Mouse (Mus musculus) intestine, postnatal 0 days (tissue): ENCODE measurements around the gene Mrpl50. TPM values are rescaled to one million over a fixed set of nuclear protein-coding genes. Genes with fewer than 3 reads are reported as not detected.
A peak's percentile ranks its signal among the peaks of the same experiment; 100 is the strongest.

ENCODE experiments used
- ATAC-seq: fragments of 200-750 bp; cut with Nextera tagmentation; 2 replicates; pipeline ENCODE4 v1.8.0; 2017; ENCODE audit warnings: mild to moderate bottlenecking, moderate TSS enrichment, moderate library complexity
- H3K27ac ChIP-seq: fragments of 300-500 bp; sonication (generic); 2 replicates; pipeline ENCODE4 v1.5.1; 2014; ENCODE audit warnings: mild to moderate bottlenecking, low read depth, low read length, moderate library complexity
- H3K27me3 ChIP-seq: fragments of 300-500 bp; sonication (generic); replicated peaks from 2 replicates; pipeline ENCODE4 v1.6.1; 2014; ENCODE audit warnings: low read length, mixed read lengths; ENCODE audit not compliant: control insufficient read depth, insufficient read depth
- H3K36me3 ChIP-seq: fragments of 300-500 bp; sonication (generic); 2 replicates; pipeline ENCODE4 v1.6.1; 2014; ENCODE audit warnings: mild to moderate bottlenecking, moderate library complexity; ENCODE audit not compliant: control insufficient read depth, insufficient read depth
- H3K4me1 ChIP-seq: fragments of 300-500 bp; sonication (generic); replicated peaks from 2 replicates; pipeline ENCODE4 v1.6.1; 2014; ENCODE audit warnings: antibody characterized with exemption, low read length, mixed read lengths; ENCODE audit not compliant: control insufficient read depth, insufficient read depth
- H3K4me2 ChIP-seq: fragments of 300-500 bp; sonication (generic); replicated peaks from 2 replicates; pipeline ENCODE4 v1.6.1; 2014; ENCODE audit warnings: low read depth, mild to moderate bottlenecking, moderate library complexity
- H3K4me3 ChIP-seq: fragments of 300-500 bp; sonication (generic); 2 replicates; pipeline ENCODE4 v1.5.1; 2014; ENCODE audit warnings: low read depth, low read length
- H3K9ac ChIP-seq: fragments of 300-500 bp; sonication (generic); 2 replicates; pipeline ENCODE4 v1.6.1; 2014; ENCODE audit warnings: mild to moderate bottlenecking, low read depth, low read length
- H3K9me3 ChIP-seq: fragments of 300-500 bp; sonication (generic); 2 replicates; pipeline ENCODE4 v1.6.1; 2016; ENCODE audit warnings: mixed run types; ENCODE audit not compliant: control insufficient read depth
- CTCF ChIP-seq: sonication (generic); IDR thresholded peaks from 2 replicates; pipeline ENCODE4 v1.5.1; 2016; ENCODE audit warnings: low read depth, mild to moderate bottlenecking, control low read depth, antibody characterized with exemption, moderate library complexity
- WGBS: fragments of 180-500 bp; shearing (Covaris S2); extraction: QIAGEN DNeasy Blood & Tissue Kit; methylation state at CpG from one replicate; pipeline ENCODE4 v1.1.7; 2014; 5-methylcytosine and 5-hydroxymethylcytosine counted together
- polyA plus RNA-seq: library from polyadenylated mRNA; unstranded; fragments of >200 nt; fragmentation: Nextera tagmentation; extraction: Ambion mirVana; gene quantifications from 2 replicates; pipeline ENCODE4 v1.2.1, GENCODE M21; 2015

Gene Mrpl50
- polyA plus RNA-seq, 1 experiment from 2014 or later = 46.3 TPM

- Histone ChIP-seq H3K36me3 (no peaks in the 10 kb centered on the region), H3K9me3 (no peaks in the 10 kb centered on the region), H3K4me2 (peak within 1 kb of the TSS; percentile 67), H3K27me3 (no peaks in the 10 kb centered on the region), H3K4me1 (no peaks in the 10 kb centered on the region), H3K27ac (peak within 1 kb of the TSS; percentile 91), H3K9ac (peak within 1 kb of the TSS; percentile 68), H3K4me3 (peak within 1 kb of the TSS; percentile 49)
- 19% methylated on average over 3 of the region's 3 CpGs for WGBS
- peak; percentile 82 for ATAC-seq
- no peak for TF ChIP-seq CTCF
Observed at GRCm38 (mm10) chr4:49549383-49549782, 28.5 kb upstream of the Mrpl50 start, which contains the start of gene Aldob. Gene Aldob, minus strand, starts transcription at chr4:49549546.

GRCm38 (mm10) chr4:49547544-49548219 lies 26.8 kb upstream of the Mrpl50 start:
- H3K9me3 ChIP-seq = no peaks in the 10 kb centered on the region
- no peak for TF ChIP-seq CTCF
- peak; percentile 62 for ATAC-seq
- H3K4me3 ChIP-seq = peak overlapping the region; percentile 49
- H3K36me3 ChIP-seq = peaks cover 15% of the 10 kb centered on the region
- no peaks in the 10 kb centered on the region for H3K4me1 ChIP-seq
- peak overlapping the region; percentile 68 for H3K9ac ChIP-seq
- peak overlapping the region; percentile 91 for H3K27ac ChIP-seq
- H3K4me2 ChIP-seq = peak overlapping the region; percentile 67
- 53% methylated on average over 7 of the region's 7 CpGs for WGBS
- H3K27me3 ChIP-seq = no peaks in the 10 kb centered on the region

GRCm38 (mm10) chr4:49546873-49547543 lies 26.1 kb upstream of the Mrpl50 start:
- peaks cover 21% of the 10 kb centered on the region for H3K36me3 ChIP-seq
- H3K27me3 ChIP-seq = no peaks in the 10 kb centered on the region
- ATAC-seq = peak; percentile 86
- no peaks in the 10 kb centered on the region for H3K4me1 ChIP-seq
- no peak overlapping the region for H3K4me3 ChIP-seq
- H3K27ac ChIP-seq = peak overlapping the region; percentile 60
- TF ChIP-seq CTCF = no peak
- WGBS = 22% methylated on average over 6 of the region's 6 CpGs
- H3K9ac ChIP-seq = no peak overlapping the region; the same call in 1 of the 2 replicates
- H3K9me3 ChIP-seq = no peaks in the 10 kb centered on the region
- peak overlapping the region; percentile 67 for H3K4me2 ChIP-seq

- no peaks in the 10 kb centered on the region for H3K4me1 ChIP-seq
- H3K4me3 ChIP-seq = no peak overlapping the region
- H3K27ac ChIP-seq = peak overlapping the region; percentile 60
- peak overlapping the region; percentile 18; the same call in 1 of the 2 replicates for H3K9ac ChIP-seq
- no peaks in the 10 kb centered on the region for H3K9me3 ChIP-seq
- TF ChIP-seq CTCF = no peak
- H3K27me3 ChIP-seq = no peaks in the 10 kb centered on the region
- H3K36me3 ChIP-seq = peaks cover 23% of the 10 kb centered on the region
- no peak for ATAC-seq
- H3K4me2 ChIP-seq = peak overlapping the region; percentile 67
- WGBS = 60% methylated on average over 2 of the region's 2 CpGs
Observed at GRCm38 (mm10) chr4:49546026-49546425, 25.1 kb upstream of the Mrpl50 start.

DNA sequence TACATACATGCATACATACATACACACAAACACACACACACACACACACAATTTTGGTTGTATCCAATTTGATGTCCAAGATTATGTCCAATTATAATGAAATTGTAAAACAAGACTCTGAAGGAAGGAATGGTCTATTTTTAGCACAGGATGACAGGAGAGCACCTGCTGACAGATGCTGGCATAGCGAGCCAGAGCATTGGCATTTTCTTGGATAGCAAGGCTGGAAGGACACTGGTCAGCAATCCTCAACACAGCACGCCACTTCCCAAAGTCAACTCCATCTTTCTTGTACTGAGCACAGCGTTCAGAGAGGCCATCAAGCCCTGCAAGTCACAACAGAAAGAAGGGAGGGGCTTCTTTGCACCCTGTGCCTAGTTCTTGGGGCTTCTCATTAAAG lies 20.1 kb upstream of the Mrpl50 start:
- H3K4me3 ChIP-seq = no peak overlapping the region
- no peak for TF ChIP-seq CTCF
- no peak for ATAC-seq
- peaks cover 66% of the 10 kb centered on the region for H3K36me3 ChIP-seq
- H3K4me2 ChIP-seq = no peak overlapping the region
- no peaks in the 10 kb centered on the region for H3K4me1 ChIP-seq
- H3K27me3 ChIP-seq = no peaks in the 10 kb centered on the region
- no peak overlapping the region for H3K9ac ChIP-seq
- 79% methylated on average over 3 of the region's 3 CpGs for WGBS
- no peak overlapping the region for H3K27ac ChIP-seq
- no peaks in the 10 kb centered on the region for H3K9me3 ChIP-seq

GRCm38 (mm10) chr4:49539665-49540064 lies 18.8 kb upstream of the Mrpl50 start:
- no peak overlapping the region for H3K27ac ChIP-seq
- WGBS = 67% methylated on average over 6 of the region's 6 CpGs
- H3K4me1 ChIP-seq = no peaks in the 10 kb centered on the region
- no peaks in the 10 kb centered on the region for H3K9me3 ChIP-seq
- H3K36me3 ChIP-seq = peaks cover 66% of the 10 kb centered on the region
- H3K4me3 ChIP-seq = no peak overlapping the region
- ATAC-seq = no peak
- no peak for TF ChIP-seq CTCF
- H3K27me3 ChIP-seq = no peaks in the 10 kb centered on the region
- H3K4me2 ChIP-seq = no peak overlapping the region
- H3K9ac ChIP-seq = no peak overlapping the region
